Mouse (Mus musculus): ENCODE data around the gene Klc4.
A peak's percentile ranks its signal among the peaks of the same experiment; 100 is the strongest.

Gene Klc4

DNA sequence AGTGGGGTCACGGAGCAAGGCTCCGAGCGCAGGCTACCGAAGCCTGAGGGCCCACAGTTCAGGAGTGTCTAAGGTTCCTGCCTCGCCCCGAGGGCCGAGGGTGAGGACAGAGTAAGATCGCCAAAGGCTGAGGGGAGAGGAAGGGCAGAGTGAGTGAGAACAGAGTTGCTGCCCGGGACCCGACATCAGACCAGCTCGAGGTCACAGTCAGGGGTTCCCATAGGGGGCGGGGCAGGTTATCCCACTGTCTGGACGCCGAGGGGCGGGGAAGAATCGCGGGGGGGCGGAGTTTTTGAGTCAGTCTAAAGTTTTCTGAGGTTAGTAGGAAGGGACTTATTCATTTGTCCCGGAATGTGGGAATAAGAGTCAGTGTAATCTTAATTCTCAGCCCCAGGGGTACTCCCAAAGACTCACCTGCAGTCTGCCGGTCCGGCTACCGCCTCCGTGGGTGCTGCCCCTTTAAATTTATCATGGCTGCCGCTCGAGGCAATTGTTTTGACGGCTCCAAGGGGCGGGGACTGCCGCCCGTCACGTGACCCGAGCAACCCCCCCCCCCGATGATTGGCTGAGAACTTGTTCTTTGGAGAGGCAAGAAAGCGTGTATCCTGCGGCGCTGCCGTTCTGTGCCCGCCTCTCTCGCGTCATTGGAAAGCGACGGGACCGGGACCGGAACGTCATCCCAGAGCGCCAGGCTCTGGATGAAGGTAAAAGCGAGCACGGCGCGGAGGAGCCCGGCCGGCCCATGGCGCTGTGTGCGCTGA, at the start of gene Klc4, which contains the start of gene Mrpl2:
TSS of gene Klc4 (minus strand) at position 462 of the 761 bp plus-strand sequence.
TSS of gene Mrpl2 (plus strand) at position 669 of the 761 bp plus-strand sequence.
- DNase-seq (ENCODE audit: low spot score in 2 of 2) = peak; percentile 98

DNA sequence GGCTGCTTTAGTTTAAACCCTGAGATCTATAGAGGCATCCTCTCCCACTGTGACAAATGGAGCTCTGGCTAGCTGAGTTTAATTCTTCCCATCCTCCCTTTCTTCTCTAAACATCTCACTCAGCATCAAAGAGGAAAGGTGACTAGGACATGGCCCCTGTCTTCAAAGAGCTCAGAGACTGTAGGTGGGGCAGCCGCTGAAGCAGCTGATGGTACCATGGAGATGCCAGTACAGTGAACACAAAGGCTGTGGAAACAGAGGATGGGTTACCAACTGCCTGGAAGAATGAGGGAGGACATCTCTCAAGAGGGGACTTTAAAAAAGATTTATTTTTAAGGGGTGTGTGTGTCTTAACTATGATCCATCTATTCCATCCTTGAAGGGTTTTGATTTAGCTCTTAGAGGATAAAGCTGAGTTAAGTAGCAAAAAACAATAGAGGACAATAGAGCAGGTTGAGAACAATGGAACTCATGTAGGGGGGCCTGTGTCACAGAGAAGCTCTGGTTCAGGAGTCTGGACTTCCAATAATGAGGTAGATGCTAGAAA, 48.8 kb upstream of the Klc4 start:
- no peak for DNase-seq (ENCODE audit: low spot score in 2 of 2)

DNA sequence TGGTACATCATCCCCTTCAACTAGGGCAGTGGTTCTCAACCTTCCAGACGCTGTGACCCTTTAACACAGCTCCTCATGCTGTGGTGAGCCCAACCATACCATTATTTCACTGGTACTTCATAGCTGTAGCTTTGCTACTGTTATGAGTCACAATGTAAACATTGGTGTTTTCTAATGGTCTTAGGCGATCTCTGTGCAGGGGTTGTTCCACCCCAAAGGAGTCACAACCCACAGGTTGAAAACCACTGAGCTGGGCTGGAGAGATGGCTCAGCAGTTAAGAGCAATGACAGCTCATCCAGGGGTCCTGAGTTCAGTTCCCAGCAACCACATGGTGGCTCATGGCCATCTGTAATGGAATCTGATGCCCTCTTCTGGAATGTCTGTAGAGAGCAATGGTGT, 45.6 kb upstream of the Klc4 start:
- DNase-seq (ENCODE audit: low spot score in 2 of 2) = no peak

DNA sequence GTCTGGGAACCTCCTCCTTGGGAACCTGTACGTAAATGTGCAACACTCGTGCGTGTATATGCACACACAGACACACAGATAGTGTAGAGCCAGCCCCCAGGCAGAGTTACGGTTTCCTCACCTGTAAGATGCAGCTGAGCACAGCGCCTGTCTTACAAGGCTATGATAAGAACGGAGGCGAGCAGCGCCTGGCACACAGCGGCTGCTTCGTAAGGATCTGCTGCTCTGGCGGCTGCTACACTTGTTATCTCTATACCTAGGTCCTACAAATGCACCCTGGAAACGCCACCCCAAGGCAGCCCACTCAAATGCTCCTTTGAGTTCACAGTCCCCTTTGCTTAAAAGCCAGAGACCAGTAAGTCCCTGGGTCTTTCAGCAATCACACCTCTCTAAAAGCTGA, 44.8 kb upstream of the Klc4 start:
- DNase-seq (ENCODE audit: low spot score in 2 of 2) = no peak

DNA sequence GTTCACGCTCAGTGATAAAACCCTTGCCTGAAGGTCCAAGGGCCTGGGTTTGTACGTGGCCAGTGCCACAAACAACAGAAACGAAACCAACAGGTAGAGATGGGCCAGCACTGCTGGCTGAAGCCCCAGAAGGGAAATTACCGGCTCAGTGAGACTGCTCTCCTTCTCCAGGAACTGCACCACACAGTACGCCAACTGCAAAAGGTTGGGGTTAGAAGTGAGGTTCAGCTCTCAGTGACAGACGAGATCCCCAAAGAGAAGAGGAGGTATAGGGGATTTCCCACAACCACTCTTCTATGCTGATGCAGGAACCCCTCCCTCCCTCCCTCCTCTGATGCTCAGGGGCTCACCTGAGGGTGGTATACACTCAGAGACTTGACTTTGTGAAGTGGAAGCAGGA, 40.1 kb upstream of the Klc4 start:
- DNase-seq (ENCODE audit: low spot score in 2 of 2) = no peak

DNA sequence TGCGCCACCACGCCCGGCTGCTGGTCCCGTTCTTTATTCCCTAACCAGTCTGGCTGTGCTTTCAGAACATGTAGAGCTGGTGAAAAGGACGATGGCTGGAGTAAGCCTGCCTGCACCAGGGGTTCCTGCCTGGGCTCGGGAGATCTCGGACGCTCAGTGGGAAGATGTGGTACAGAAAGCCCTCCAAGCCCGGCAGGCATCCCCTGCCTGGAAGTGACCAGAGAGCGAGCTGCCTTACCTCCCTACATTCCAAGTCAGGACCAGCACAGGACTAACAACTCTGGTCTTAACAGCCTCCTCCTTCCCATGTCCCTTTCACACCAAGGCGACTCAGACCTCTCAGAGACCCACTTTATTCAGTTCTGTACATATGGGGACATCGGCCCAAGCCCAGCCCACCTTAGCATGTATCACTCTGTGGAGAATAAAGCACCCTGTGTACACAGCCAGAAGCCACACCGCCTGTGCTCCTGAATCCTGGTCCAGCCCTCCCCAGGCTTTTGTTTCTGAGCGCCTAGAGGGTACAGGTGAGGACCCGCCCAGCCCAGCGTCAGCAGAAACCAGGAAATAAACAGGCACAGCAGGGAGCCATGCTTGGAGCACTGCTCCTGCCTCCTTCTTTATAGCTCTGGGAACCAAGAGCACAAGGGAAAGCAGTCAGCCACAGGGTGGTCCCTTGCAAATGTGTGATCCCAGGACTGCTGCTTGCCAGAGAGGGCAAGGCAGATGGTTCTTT, 37.0 kb upstream of the Klc4 start:
- no peak for DNase-seq (ENCODE audit: low spot score in 2 of 2)

DNA sequence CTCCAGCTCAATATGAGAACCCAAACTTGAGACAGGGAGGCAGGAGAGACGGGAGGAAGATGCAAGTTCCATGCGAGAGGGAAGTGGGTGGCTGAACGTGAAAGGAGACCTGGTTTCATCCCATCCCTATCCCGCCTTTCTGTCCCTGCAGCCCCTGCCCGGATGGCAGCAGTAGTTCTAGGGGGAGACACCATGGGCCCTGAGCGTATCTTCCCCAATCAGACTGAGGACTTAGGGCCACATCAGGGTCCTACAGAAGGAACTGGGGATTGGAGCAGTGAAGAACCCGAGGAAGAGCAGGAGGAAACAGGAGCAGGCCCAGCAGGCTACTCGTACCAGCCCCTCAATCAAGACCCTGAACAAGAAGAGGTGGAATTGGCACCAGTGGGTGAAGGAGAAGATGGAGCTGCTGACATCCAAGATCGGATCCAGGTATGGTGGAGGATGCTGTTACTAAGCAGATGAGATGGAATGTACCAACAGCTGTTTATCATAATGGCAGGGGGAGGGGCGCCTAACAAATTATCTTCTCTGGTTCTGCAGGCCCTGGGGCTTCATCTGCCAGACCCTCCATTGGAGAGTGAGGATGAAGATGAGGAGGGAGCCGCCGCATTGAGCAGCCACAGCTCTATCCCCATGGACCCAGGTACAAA, 35.8 kb upstream of the Klc4 start:
- no peak for DNase-seq (ENCODE audit: low spot score in 2 of 2)

DNA sequence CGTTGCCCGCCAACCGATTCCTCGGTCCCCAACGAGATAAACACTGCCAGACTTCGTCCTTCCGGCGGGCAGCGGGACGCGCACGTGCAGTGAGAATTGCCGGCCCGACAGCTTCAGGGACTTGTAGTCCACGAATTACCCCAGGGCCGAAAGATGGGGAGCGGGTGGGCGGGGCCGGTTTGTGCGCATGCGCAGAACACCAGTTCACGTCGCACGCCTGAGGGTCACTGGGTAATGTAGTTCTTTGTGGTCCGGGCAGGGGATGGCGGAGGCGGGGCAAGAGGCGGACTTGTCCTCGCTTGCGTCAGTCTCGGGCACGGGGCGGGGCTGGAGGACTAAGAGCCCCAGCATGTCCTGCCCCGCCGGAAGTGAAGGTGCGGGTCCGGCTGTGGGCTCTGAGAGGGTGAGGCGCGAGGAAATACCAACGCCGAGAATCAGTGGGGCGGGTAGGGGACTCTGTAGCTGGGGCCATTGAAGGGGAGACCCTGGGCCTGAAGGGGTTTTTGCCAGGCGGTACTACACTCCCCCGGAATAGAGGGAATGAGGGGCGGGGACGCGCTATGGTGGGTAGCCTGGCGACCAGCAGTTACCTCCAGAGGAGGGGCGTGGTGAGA, 35.0 kb upstream of the Klc4 start, which contains the start of gene Klhdc3:
TSS of gene Klhdc3 (minus strand) at position 155 of the 614 bp plus-strand sequence.
- DNase-seq (ENCODE audit: low spot score in 2 of 2) = peak; percentile 96 to 97

DNA sequence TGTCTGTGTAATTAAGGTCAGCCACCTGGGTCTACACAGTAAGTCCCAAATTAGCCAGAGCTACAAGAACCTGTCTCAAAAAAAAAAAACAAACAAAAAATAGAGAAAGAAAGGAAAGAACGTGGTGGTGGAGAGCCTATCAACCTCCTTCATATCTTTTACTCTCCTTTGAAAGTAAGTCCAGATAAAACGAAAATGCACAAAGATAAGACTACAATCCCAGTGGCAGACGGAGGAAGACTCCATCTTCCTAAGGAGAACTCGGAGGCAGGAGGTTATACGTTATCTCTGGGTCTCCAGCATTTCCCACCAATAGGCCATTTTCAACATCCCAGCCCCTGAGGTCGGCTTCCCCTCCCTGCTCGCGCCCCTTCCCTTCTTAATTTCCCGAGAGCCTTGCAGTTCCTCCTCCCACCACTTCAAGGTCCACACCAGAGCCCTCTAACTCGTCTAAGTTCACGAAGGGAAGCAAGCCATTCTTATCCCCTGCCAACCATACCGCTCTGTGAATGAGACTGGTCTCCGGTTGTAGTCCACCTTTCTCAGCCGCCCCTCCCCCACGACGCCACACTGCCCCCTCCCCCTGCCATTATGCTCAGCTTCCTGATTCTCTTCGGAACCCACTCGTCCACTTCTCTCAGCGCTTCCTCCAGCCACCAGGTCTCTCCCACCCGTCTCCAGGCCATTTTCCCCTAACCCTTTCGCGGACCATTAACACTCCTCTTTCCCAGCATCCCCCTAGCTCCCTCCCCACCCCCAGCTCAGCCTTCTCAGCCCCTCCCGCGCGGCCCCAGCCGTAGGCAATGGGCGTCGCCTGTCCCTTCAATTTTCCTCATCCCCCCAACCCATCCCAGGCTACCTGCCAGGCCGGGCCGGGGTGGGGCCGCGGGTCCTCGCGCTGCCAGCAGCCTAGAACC, 34.3 kb upstream of the Klc4 start:
- DNase-seq (ENCODE audit: low spot score in 2 of 2) = peak; percentile 18 to 28

DNA sequence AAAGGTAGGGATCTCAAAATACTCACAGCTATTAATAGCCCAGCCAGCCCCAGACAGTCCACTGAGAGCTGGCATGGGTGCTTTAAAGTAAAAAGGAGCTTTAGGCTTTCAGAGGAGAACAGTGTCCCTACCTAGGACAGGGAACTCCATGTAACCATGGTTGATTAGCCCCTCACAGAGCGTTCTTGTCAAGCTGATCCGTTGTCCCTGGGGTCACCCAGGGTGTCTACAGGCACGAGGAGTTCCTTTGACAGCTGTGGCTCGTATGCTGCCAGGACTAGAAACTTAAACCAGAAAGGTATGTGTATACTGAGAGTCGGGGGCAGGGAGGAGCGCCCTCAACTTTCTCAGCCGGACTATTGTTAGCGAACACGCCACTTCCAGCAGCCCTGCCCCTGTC, 33.1 kb upstream of the Klc4 start:
- DNase-seq (ENCODE audit: low spot score in 2 of 2) = no peak

DNA sequence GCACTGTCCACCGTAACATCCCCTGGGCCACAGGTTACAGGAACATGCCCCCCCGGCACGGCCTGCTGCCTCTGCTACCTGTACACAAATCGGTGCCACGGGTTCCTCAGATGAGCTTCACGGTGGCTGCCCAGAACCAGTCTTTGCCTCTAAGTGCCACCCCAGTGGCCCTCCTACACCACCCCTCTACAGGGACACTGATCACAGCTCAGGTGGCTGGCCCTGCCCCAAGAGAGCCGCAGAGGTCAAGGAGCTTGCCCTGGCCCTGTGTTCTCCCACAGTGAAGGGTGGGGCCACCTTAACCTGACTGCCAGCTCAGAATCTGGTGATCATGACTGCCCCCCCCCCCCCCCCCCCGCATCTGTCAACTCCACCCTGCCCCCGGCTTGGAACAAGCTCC, 32.6 kb upstream of the Klc4 start, which contains the start of gene Mea1:
TSS of gene Mea1 (plus strand) at position 378 of the 400 bp plus-strand sequence.
- no peak for DNase-seq (ENCODE audit: low spot score in 2 of 2)

DNA sequence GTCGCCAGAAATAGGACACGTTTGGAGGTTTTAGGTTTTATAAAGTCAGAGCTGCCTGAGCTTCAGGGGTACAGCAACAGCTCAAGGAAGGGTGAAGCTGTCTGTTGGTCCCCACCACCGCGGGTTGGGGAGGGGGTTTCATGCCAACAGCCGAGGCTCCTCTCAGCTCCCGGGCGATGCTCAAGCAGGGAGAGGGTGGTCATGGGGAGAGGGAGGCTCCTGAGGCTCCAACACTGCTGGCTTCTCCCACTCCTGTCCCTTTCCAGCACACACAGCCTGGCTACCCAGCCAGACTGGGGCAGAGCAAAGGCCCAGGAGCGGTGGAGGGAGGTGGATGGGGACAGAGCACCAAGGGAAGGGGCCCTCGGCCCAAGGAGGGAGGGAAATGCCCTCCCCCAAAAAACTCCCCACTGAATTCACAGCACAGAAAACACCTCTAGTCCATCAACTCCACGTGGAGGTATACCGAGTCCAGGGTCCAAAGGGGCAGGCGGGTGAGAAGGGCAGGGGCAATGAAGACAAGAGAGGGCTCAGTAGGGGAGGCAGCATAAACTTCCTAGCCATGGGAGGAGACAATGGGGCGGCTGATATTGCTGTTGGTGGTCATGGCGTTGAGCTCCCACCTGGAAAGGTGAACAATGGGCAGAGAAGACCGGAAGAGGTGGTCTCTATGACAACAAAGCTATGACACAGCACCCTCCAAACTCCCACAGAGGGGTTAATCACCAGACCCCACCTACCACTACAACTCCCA, 28.9 kb upstream of the Klc4 start:
- no peak for DNase-seq (ENCODE audit: low spot score in 2 of 2)

DNA sequence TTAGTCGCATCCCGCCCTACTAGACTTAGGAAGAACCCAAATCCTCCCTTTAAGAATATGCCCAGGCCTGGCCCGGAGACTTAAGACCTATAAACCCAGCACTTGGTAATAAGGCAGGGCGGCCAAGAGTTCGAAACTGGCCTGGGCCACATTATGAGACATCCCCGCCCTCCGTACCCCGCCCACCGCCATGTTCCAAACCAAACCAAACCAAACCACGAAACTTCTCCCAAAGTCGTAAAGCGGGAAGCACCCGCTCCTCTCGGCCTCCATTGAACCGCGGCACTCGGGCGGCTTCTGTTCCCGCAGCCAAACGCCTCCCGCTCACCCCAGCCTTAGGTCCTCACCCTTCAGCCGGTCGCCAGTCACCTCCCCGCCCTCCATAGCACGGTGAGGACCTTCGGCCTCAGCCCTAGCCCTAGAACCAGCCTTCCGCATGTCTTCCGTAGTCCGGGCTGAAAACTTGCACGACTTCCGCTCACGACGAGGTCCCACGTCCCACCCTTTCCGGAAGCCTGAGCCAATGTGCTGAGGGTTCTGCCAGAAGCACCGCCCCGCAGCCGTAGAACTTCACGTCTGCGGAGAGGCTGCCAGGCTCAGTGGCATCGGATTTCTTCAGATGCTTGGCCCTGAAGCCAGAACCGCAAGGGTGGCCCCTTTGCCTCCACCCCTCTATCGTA, 28.2 kb upstream of the Klc4 start, which contains the start of gene Rrp36:
TSS of gene Rrp36 (minus strand) at position 503 of the 680 bp plus-strand sequence.
- peak; percentile 85 to 86 for DNase-seq (ENCODE audit: low spot score in 2 of 2)

DNA sequence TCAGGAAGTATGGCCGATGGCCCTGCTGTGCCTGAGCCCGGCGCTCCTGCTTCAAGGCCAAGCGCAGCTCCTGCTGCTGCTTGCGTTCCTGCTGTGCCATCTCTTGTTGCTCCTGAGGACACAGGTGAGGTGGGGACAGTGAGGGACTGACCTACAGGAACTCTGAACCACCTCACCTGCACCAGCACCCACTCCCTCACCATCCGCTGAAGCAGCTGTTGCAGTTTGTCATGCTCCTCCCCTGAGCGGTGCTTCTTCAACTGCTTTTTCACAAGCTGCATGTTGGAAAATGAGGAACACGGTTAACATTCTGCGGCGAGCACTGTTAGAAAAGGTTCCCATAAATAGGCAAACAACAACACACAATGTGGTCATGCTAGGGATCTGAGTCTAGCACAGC, 24.1 kb upstream of the Klc4 start:
- no peak for DNase-seq (ENCODE audit: low spot score in 2 of 2)

DNA sequence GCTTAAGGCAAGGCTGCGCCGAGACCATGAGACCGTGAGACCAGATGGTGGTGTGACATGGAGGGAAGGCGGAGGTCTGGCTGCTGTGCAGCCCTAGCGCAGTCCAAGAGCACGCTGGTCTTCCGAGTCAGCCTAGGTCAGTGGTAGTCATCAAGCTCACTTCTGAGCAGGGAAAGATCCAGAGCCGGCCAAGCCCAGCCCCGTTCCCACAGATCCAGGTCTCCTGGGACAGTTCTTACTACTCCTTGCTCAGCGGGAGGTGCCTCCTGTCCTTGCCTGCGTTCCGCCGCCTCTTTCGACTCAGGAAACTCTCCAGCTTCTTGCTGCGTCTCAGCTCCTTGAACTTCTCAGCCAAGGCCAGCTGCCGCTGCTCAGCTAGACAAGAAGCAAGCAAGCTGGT, 21.9 kb upstream of the Klc4 start:
- DNase-seq (ENCODE audit: low spot score in 2 of 2) = no peak

DNA sequence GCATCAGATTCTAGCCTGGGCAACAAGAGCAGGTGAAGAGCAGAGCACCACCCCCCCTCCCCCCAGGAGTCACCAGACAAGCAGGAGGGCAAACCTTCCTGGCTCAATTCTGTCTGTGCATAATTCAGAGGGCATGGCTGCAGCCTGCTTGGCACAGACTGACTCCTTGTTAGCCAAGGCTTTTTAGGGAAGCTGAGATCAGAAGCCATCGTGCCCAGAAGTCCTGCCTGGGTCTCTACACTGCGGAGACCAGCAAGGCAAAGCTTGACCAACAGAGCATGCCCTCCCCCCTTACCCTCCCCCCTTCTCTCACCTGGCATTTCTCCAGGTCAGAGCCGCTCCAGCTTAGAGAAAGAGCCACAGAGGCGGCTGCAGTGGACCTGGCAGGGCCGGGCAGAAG, 16.9 kb upstream of the Klc4 start:
- no peak for DNase-seq (ENCODE audit: low spot score in 2 of 2)

DNA sequence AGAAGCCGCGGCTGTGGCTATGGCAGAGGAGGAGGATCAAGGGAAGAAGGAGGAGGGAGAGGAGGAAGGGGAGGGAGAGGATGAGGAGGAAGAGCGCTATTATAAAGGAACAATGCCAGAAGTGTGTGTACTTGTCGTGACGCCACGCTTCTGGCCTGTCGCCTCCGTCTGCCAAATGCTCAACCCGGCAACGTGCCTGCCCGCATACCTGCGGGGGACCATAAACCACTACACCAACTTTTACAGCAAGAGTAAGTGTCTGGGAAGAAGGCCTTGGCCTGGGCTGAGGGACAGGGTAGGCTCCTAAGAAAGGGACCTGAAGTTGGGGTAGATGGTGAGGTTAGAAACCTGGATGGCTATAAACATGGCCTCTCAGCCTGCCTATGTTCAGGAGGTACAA, 16.2 kb upstream of the Klc4 start:
- DNase-seq (ENCODE audit: low spot score in 2 of 2) = no peak

DNA sequence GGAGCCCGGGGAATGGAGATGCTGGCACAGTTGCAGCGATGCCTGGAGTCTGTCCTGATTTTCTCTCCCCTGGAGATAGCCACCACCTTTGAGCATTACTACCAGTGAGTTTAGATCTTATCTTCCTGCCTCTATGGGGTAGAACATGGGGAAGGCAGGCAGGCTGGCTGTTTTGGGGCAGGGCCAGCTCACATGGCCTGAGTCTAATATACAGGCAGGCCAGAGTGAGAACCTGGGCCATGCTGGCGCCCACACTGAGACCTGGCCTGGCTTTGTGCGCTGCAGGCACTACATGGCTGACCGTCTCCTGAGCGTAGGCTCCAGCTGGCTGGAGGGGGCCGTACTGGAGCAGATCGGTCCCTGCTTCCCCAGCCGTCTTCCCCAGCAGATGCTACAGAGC, 15.5 kb upstream of the Klc4 start:
- no peak for DNase-seq (ENCODE audit: low spot score in 2 of 2)

DNA sequence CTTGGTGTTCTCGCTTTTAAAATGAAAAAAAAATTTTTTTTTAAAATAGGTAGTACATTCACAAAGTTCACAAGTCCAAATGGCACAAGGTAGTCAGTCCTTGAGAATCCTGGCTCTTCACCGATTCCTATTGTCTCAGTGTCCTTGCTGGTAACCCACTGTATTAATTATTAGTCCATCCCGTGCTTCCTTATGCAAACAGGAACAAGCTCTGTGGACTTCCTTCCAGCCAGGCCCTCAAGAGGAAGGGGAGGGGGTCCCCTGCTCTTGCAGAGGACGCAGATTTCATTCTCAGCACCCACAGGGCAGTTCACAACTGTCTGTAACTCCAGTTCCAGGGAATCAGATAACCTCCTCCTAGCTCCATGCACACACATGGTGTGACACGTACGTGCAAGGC, 10.2 kb upstream of the Klc4 start:
- DNase-seq (ENCODE audit: low spot score in 2 of 2) = no peak
